Mouse (Mus musculus) skeletal muscle tissue, adult 2 months (tissue): ENCODE results near the gene Pdcd6.
A peak's percentile ranks its signal among the peaks of the same experiment; 100 is the strongest.

ENCODE experiments used
- DNase-seq: peaks from one replicate; pipeline ENCODE4 v3.0.0-alpha.2; 2012; ENCODE audit warnings: low read depth, low spot score

Pdcd6 gene

GRCm38 (mm10) chr13:74317170-74317849 lies at the start of gene Pdcd6:
Gene Pdcd6 (minus strand): TSS chr13:74317580.
- DNase-seq, result peak; percentile 95

GRCm38 (mm10) chr13:74363859-74364235 lies 46.5 kb upstream of the Pdcd6 start, which contains the start of gene Lrrc14b:
Gene Lrrc14b (minus strand): TSS chr13:74364005.
- peak; percentile 95 for DNase-seq

GRCm38 (mm10) chr13:74363176-74363858 lies 45.9 kb upstream of the Pdcd6 start:
- peak; percentile 52 for DNase-seq

- no peak for DNase-seq
Observed at GRCm38 (mm10) chr13:74362218-74362617, 44.8 kb upstream of the Pdcd6 start.

- DNase-seq, result no peak
Observed at GRCm38 (mm10) chr13:74356491-74356890, 39.1 kb upstream of the Pdcd6 start.

GRCm38 (mm10) chr13:74350435-74350906 lies 33.1 kb upstream of the Pdcd6 start:
- DNase-seq, result no peak

- DNase-seq, result peak; percentile 97
Observed at GRCm38 (mm10) chr13:74349566-74350434, 32.4 kb upstream of the Pdcd6 start, which contains the start of the genes Sdha and Ccdc127. Gene Sdha (minus strand): TSS chr13:74350280. Gene Ccdc127 (plus strand): TSS chr13:74350309.

- DNase-seq, result no peak
Observed at GRCm38 (mm10) chr13:74341036-74341435, 23.7 kb upstream of the Pdcd6 start.

GRCm38 (mm10) chr13:74329321-74329720 lies 11.9 kb upstream of the Pdcd6 start:
- DNase-seq, result no peak

GRCm38 (mm10) chr13:74316789-74317169 lies 601 bp downstream of the Pdcd6 start:
- no peak for DNase-seq

GRCm38 (mm10) chr13:74316386-74316785 lies 994 bp downstream of the Pdcd6 start:
- no peak for DNase-seq

GRCm38 (mm10) chr13:74314616-74315015 lies 2.8 kb downstream of the Pdcd6 start:
- no peak for DNase-seq

- no peak for DNase-seq
Observed at GRCm38 (mm10) chr13:74305780-74306179, 11.6 kb downstream of the Pdcd6 start.

GRCm38 (mm10) chr13:74305380-74305779 lies 12.0 kb downstream of the Pdcd6 start:
- no peak for DNase-seq

- no peak for DNase-seq
Observed at GRCm38 (mm10) chr13:74302050-74303037, 15.0 kb downstream of the Pdcd6 start.

- no peak for DNase-seq
Observed at GRCm38 (mm10) chr13:74301607-74301984, 15.8 kb downstream of the Pdcd6 start.

- peak; percentile 34 for DNase-seq
Observed at GRCm38 (mm10) chr13:74300925-74301606, 16.3 kb downstream of the Pdcd6 start.

- DNase-seq, result no peak
Observed at GRCm38 (mm10) chr13:74296376-74296775, 21.0 kb downstream of the Pdcd6 start.

- no peak for DNase-seq
Observed at GRCm38 (mm10) chr13:74292167-74292566, 25.2 kb downstream of the Pdcd6 start, which contains the start of gene Ahrr. Gene Ahrr (minus strand): TSS chr13:74292331.

GRCm38 (mm10) chr13:74289646-74290045 lies 27.7 kb downstream of the Pdcd6 start:
- DNase-seq, result no peak
